Mouse (Mus musculus) limb, embryonic 14.5 days (tissue): ENCODE results near the gene Chm. TPM values are rescaled to one million over a fixed set of nuclear protein-coding genes. Genes with fewer than 3 reads are reported as not detected.
"Not testable (repeated sequence)": the region's sequence is repeated elsewhere in the genome, so short reads cannot be mapped to it uniquely, and the experiment has no call there.

Experiments used
- ATAC-seq: fragments of 200-750 bp; cut with Nextera tagmentation; 2 replicates; pipeline ENCODE4 v1.8.0; 2017; ENCODE audit warnings: low read depth, moderate number of reproducible peaks, moderate TSS enrichment; ENCODE audit not compliant: low FRiP score
- DNase-seq: peaks from one replicate; pipeline ENCODE4 v3.0.0-alpha.2; 2015; ENCODE audit warnings: low spot score
- H3K27ac ChIP-seq: fragments of 300-500 bp; sonication (generic); replicated peaks from 2 replicates; pipeline ENCODE4 v1.5.1; 2014; ENCODE audit warnings: low read depth, mild to moderate bottlenecking, low read length, moderate library complexity, mixed read lengths
- H3K27me3 ChIP-seq: fragments of 300-500 bp; sonication (generic); 2 replicates; pipeline ENCODE4 v1.6.1; 2014; ENCODE audit warnings: low read length, mixed read lengths; ENCODE audit not compliant: control insufficient read depth, insufficient read depth
- H3K36me3 ChIP-seq: fragments of 300-500 bp; sonication (generic); 2 replicates; pipeline ENCODE4 v1.6.1; 2014; ENCODE audit warnings: mild to moderate bottlenecking, low read length, moderate library complexity, mixed read lengths; ENCODE audit not compliant: control insufficient read depth, insufficient read depth
- H3K4me1 ChIP-seq: fragments of 300-500 bp; sonication (generic); 2 replicates; pipeline ENCODE4 v1.6.1; 2014; ENCODE audit warnings: antibody characterized with exemption, low read length, mixed read lengths; ENCODE audit not compliant: control insufficient read depth, insufficient read depth
- H3K4me2 ChIP-seq: fragments of 300-500 bp; sonication (generic); replicated peaks from 2 replicates; pipeline ENCODE4 v1.6.1; 2014; ENCODE audit warnings: low read depth, mild to moderate bottlenecking, low read length, moderate library complexity; ENCODE audit not compliant: severe bottlenecking
- H3K4me3 ChIP-seq: fragments of 300-500 bp; sonication (generic); replicated peaks from 2 replicates; pipeline ENCODE4 v1.5.1; 2014; ENCODE audit warnings: low read length
- H3K9ac ChIP-seq: fragments of 300-500 bp; sonication (generic); 2 replicates; pipeline ENCODE4 v1.6.1; 2014; ENCODE audit warnings: mild to moderate bottlenecking, low read depth, low read length, moderate library complexity; ENCODE audit not compliant: severe bottlenecking
- H3K9me3 ChIP-seq: fragments of 300-500 bp; sonication (generic); 2 replicates; pipeline ENCODE4 v1.6.1; 2016; ENCODE audit warnings: low read length; ENCODE audit not compliant: control insufficient read depth
- POLR2A ChIP-seq: fragments of 200-500 bp; IDR thresholded peaks from 2 replicates; pipeline ENCODE4 v1.8.0; 2012; ENCODE audit warnings: inconsistent platforms, mild to moderate bottlenecking, moderate library complexity, borderline replicate concordance; ENCODE audit not compliant: insufficient read depth, insufficient read length; ENCODE audit errors: extremely low read depth
- WGBS: fragments of 180-500 bp; shearing (Covaris S2); extraction: QIAGEN DNeasy Blood & Tissue Kit; methylation state at CpG from one replicate; pipeline ENCODE4 v1.1.7; 2014; 5-methylcytosine and 5-hydroxymethylcytosine counted together
- polyA plus RNA-seq, 2 experiments: library from polyadenylated mRNA; depleted of rRNA in 1 of 2; stranded (reverse) in 1 of 2; unstranded in 1 of 2; fragments of >200 nt; fragmentation: Nextera tagmentation in 1 of 2; extraction: Ambion mirVana in 1 of 2; gene quantifications; 2 replicates each; pipeline versions ENCODE4 v1.2.1 to v1.2.3; 2012 to 2014

Chm gene
- 7.0 and 8.4 TPM in 2 replicates for polyA plus RNA-seq (2012; rRNA removed)
- 15.5 TPM in 2 replicates for polyA plus RNA-seq (2014; fragmentation: Nextera tagmentation; extraction: Ambion mirVana)

GRCm38 (mm10) chrX:113185230-113185985 is at the start of gene Chm:
Gene Chm (minus strand): TSS chrX:113185517.
- Histone ChIP-seq H3K36me3 (no peaks in the 10 kb centered on the region), H3K27ac (peak within 1 kb of the TSS; percentile 81), H3K4me1 (no peaks in the 10 kb centered on the region), H3K9me3 (no peaks in the 10 kb centered on the region), H3K4me2 (peak within 1 kb of the TSS; percentile 42), H3K27me3 (no peaks in the 10 kb centered on the region), H3K9ac (peak within 1 kb of the TSS; percentile 64), H3K4me3 (peak within 1 kb of the TSS; percentile 52)
- DNase-seq: peak; percentile 76
- 14% methylated on average over 21 of the region's 21 CpGs for WGBS
- peak; percentile 26; the same call in 1 of the 2 replicates for TF ChIP-seq POLR2A
- ATAC-seq: peak; percentile 97

GRCm38 (mm10) chrX:113193901-113194300 is 8.6 kb upstream of the Chm start:
- DNase-seq (no peak), ATAC-seq (no peak)
- no peaks in the 10 kb centered on the region for H3K27me3 ChIP-seq
- no peaks in the 10 kb centered on the region for H3K9me3 ChIP-seq
- no peaks in the 10 kb centered on the region for H3K36me3 ChIP-seq
- no peak for TF ChIP-seq POLR2A
- no peak overlapping the region for H3K9ac ChIP-seq
- WGBS: 39% methylated on average over 2 of the region's 2 CpGs
- no peaks in the 10 kb centered on the region for H3K4me1 ChIP-seq
- no peak overlapping the region for H3K4me3 ChIP-seq
- no peak overlapping the region for H3K4me2 ChIP-seq
- no peak overlapping the region for H3K27ac ChIP-seq

- WGBS: 21% methylated on average over 17 of the region's 17 CpGs
- ATAC-seq (no peak), DNase-seq (no peak)
- no peaks in the 10 kb centered on the region for H3K4me1 ChIP-seq
- peak overlapping the region; percentile 42 for H3K4me2 ChIP-seq
- peak overlapping the region; percentile 64 for H3K9ac ChIP-seq
- H3K27me3 ChIP-seq: no peaks in the 10 kb centered on the region
- H3K36me3 ChIP-seq: no peaks in the 10 kb centered on the region
- peak overlapping the region; percentile 52 for H3K4me3 ChIP-seq
- TF ChIP-seq POLR2A: no peak
- H3K27ac ChIP-seq: peak overlapping the region; percentile 81
- no peaks in the 10 kb centered on the region for H3K9me3 ChIP-seq
Observed at GRCm38 (mm10) chrX:113184569-113185229, 618 bp downstream of the Chm start.

GRCm38 (mm10) chrX:113180856-113181255 is 4.5 kb downstream of the Chm start:
- not testable (repeated sequence) for H3K4me2 ChIP-seq, ATAC-seq
- 87% methylated on average over 4 of the region's 4 CpGs for WGBS

GRCm38 (mm10) chrX:113172766-113173165 is 12.6 kb downstream of the Chm start:
- no peak for TF ChIP-seq POLR2A
- Histone ChIP-seq H3K4me3 (no peak overlapping the region), H3K4me1 (no peaks in the 10 kb centered on the region), H3K36me3 (no peaks in the 10 kb centered on the region), H3K9ac (no peak overlapping the region), H3K9me3 (no peaks in the 10 kb centered on the region), H3K27me3 (no peaks in the 10 kb centered on the region), H3K4me2 (no peak overlapping the region), H3K27ac (no peak overlapping the region)
- 72% methylated on average over 2 of the region's 2 CpGs for WGBS
- ATAC-seq (no peak), DNase-seq (no peak)

More at GRCm38 (mm10) chrX:113180856-113181255, 4.5 kb downstream of the Chm start:
- not testable (repeated sequence) for H3K27me3 ChIP-seq, H3K27ac ChIP-seq, H3K4me3 ChIP-seq, H3K9ac ChIP-seq, DNase-seq, H3K4me1 ChIP-seq, H3K9me3 ChIP-seq, H3K36me3 ChIP-seq
